Mouse (Mus musculus) E14TG2a.4 (cell line): Measurements from ENCODE around the gene Rtel1.

ENCODE experiments used
- H3K27me3 ChIP-seq: 2 replicates; pipeline ENCODE4 v1.6.1; 2014; ENCODE audit warnings: low read length, control low read depth; ENCODE audit not compliant: insufficient read depth
- H3K36me3 ChIP-seq: 2 replicates; pipeline ENCODE4 v1.6.1; 2014; ENCODE audit warnings: low read length, control low read depth; ENCODE audit not compliant: insufficient read depth
- H3K4me1 ChIP-seq: replicated peaks from 2 replicates; pipeline ENCODE4 v1.6.1; 2014; ENCODE audit warnings: low read depth, low read length, control low read depth
- H3K4me3 ChIP-seq: replicated peaks from 2 replicates; pipeline ENCODE4 v1.5.1; 2014; ENCODE audit warnings: mild to moderate bottlenecking, low read length
- H3K9me3 ChIP-seq: 2 replicates; pipeline ENCODE4 v1.6.1; 2014; ENCODE audit warnings: low read length, control low read depth
- CTCF ChIP-seq: conservative IDR thresholded peaks from 2 replicates; pipeline ENCODE4 v1.5.1; 2014; ENCODE audit warnings: low read length
- NANOG ChIP-seq: IDR thresholded peaks from 2 replicates; pipeline ENCODE4 v1.6.1; 2014; ENCODE audit warnings: borderline replicate concordance, low read length, mixed read lengths
- POU5F1 ChIP-seq: IDR thresholded peaks from 2 replicates; pipeline ENCODE4 v1.6.1; 2014; ENCODE audit warnings: low read length, borderline replicate concordance

Rtel1 gene

DNA sequence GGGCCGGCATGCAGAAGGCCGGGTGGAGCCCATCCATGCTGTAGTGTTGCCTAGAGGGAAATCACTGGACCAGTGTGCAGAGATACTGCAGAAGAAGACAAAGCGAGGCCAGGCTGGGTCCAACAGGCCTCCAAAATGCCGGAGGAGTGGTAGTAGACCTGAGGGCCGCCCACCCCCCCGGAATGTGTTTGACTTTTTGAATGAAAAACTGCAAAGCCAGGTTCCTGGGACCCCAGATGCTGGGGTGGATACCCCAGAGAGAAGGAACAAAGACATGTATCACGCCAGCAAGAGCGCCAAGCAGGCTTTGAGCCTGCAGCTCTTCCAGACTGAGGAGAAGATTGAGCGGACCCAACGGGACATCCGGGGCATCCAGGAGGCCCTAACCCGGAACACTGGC is 60.2 kb downstream of the Rtel1 start, which contains the start of gene Lime1:
Lime1 (plus strand) TSS at position 301 of the 400 bp plus-strand sequence.
- H3K36me3 ChIP-seq, result peaks cover 82% of the 10 kb centered on the region
- H3K4me1 ChIP-seq, result peaks cover 12% of the 10 kb centered on the region
- no peaks in the 10 kb centered on the region for H3K27me3 ChIP-seq
- TF ChIP-seq NANOG (no peak), POU5F1 (no peak), CTCF (no peak)
- H3K4me3 ChIP-seq, result no peak within 1 kb of the TSS
- H3K9me3 ChIP-seq, result no peaks in the 10 kb centered on the region

DNA sequence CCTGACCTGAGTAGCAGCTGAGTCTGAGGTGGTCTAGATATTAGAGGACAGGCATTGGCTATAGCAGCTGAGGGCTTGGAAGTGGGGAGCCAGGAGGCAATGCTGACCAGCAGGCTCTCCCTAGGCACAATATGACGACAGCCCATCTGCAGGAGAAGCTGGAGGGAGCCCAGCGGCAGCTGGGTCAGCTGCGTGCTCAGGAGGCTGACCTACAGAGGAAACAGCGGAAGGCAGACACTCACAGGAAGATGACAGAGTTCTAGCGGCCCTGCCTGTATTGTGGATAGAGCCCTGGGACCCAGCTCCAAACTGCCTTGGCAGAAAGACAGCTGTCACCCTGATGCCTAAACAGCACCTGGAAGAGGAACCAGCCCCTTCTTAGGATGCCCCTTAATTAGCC is 60.7 kb downstream of the Rtel1 start:
- Histone ChIP-seq H3K4me3 (no peak overlapping the region), H3K4me1 (peaks cover 17% of the 10 kb centered on the region), H3K36me3 (peaks cover 87% of the 10 kb centered on the region), H3K27me3 (no peaks in the 10 kb centered on the region), H3K9me3 (no peaks in the 10 kb centered on the region)
- TF ChIP-seq NANOG (no peak), CTCF (no peak), POU5F1 (no peak)

DNA sequence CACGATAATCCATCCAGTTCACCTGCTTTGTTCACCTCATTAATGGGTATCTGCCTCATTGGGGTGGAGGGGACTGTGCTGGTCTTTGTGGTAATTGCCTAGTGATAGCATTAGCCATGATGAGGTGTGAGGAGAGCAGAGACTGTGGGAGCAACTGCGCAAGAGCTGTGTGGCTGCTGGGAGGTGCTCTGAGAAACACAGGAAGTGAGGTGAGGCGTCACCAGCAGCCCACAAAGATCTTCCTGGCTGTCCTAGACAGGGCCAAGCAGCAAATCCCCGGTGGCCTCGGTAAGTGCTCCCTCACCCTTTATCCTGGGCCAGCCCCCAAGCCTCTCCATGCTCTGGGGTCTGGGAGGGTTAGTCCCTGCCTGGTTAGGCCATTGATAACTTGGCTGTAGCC is 61.6 kb downstream of the Rtel1 start:
- H3K36me3 ChIP-seq, result peaks cover 94% of the 10 kb centered on the region
- peaks cover 18% of the 10 kb centered on the region for H3K4me1 ChIP-seq
- no peaks in the 10 kb centered on the region for H3K27me3 ChIP-seq
- TF ChIP-seq CTCF (no peak), NANOG (no peak), POU5F1 (no peak)
- no peaks in the 10 kb centered on the region for H3K9me3 ChIP-seq
- H3K4me3 ChIP-seq, result no peak overlapping the region

DNA sequence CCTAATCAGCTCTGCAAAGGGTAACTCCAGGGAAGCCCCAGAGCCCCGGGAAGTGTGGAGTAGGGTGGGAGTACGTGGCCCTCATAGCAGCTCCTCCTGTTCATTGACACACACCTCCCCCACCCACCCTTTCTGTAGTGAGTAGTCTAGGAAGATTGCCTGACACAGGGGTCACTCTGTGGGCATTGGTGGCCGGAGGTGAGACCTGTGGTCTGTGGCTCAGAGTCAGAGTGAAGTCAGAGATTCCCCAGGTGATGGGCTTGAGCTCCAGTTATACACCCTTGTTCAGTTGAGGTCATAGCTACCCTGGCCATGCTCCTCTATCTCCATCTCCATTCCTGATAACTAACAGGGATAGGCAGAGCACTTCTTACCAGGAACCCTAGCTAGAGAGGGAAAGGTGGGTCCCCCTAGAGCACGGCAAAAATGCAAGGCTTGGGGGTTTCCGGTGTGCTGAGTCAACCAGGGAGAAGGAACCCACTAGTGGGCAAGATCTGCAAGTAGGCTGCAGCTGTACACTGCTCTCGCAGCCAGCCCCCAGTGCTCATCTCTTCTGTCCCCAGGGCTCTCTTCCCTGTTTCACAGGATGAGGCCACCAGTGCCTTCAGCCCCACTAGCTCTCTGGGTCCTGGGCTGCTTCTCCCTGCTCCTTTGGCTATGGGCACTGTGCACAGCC is 62.2 kb downstream of the Rtel1 start:
- H3K27me3 ChIP-seq, result no peaks in the 10 kb centered on the region
- H3K9me3 ChIP-seq, result no peaks in the 10 kb centered on the region
- peaks cover 95% of the 10 kb centered on the region for H3K36me3 ChIP-seq
- H3K4me3 ChIP-seq, result no peak overlapping the region
- H3K4me1 ChIP-seq, result peaks cover 18% of the 10 kb centered on the region
- no peak for TF ChIP-seq POU5F1
- TF ChIP-seq NANOG, result no peak
- no peak for TF ChIP-seq CTCF

DNA sequence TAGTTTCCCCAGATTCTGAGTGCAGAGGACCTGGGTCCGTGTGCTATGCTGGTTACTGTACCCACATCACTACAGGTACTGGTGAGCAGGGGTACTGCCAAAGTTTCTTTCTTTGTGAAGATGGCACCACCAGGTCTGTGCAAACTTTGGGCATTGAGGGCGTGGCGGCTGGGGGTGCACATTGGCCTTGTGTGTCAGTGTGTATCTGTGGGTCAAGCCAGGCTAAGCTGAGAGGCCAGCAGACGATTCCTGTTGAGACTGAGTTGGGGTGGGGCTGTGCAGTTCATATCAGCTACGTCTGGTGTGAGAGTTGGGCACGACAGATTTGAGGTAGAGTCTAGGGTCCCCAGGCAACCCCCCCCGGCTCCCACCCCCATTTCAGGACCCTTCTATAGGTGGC is 64.9 kb downstream of the Rtel1 start:
- Histone ChIP-seq H3K27me3 (no peaks in the 10 kb centered on the region), H3K9me3 (no peaks in the 10 kb centered on the region), H3K36me3 (peaks cover 79% of the 10 kb centered on the region), H3K4me1 (peaks cover 18% of the 10 kb centered on the region), H3K4me3 (no peak overlapping the region; the same call in 1 of the 2 replicates)
- TF ChIP-seq POU5F1, result no peak
- no peak for TF ChIP-seq CTCF
- TF ChIP-seq NANOG, result no peak

DNA sequence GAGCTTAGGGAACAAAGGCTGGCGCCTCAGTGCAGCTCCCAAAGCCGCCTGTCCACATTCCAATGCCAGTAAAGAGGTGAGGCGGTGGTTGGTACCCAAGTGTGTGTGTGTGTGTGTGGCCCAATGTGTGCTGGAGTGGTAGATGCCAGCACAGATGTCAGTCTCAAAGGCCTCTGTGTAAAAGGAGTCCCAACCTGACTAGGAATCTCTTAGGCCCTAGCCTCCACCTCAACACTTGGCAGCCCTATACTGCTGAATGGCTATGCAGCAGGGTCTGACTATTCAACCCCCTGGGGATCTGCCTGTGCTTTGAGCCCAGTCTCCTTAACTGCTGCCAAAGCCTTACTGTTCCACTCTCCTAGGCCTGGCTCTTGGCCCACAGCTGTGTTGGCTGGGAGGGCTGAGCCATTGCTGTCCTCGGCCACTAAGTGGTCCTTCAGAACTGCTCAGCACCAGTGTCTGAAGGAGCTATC is 65.4 kb downstream of the Rtel1 start:
- no peak for TF ChIP-seq CTCF
- TF ChIP-seq NANOG, result no peak
- TF ChIP-seq POU5F1, result no peak
- Histone ChIP-seq H3K36me3 (peaks cover 74% of the 10 kb centered on the region), H3K4me3 (no peak overlapping the region; the same call in 1 of the 2 replicates), H3K9me3 (no peaks in the 10 kb centered on the region), H3K27me3 (no peaks in the 10 kb centered on the region), H3K4me1 (peaks cover 18% of the 10 kb centered on the region)

DNA sequence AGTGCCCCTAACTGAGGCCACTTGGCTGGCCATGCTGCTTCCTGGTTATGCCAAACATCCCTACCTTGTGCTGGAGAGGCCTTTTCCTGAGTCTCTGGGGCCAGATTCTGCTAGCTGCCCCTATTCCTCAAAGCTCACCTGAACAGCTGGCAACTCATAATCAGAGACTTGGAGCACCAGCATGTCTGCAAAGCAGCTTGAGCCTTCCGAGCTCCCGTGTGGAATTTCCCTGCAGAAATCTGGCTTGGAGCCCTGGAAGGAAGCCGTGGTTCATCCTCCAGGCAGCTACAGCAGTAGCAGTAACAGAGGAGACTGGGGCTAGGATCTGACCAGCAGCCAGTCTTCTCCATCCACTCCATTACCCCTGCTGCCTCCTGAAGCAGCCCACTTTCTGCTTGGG is 66.3 kb downstream of the Rtel1 start:
- no peak overlapping the region for H3K4me3 ChIP-seq

DNA sequence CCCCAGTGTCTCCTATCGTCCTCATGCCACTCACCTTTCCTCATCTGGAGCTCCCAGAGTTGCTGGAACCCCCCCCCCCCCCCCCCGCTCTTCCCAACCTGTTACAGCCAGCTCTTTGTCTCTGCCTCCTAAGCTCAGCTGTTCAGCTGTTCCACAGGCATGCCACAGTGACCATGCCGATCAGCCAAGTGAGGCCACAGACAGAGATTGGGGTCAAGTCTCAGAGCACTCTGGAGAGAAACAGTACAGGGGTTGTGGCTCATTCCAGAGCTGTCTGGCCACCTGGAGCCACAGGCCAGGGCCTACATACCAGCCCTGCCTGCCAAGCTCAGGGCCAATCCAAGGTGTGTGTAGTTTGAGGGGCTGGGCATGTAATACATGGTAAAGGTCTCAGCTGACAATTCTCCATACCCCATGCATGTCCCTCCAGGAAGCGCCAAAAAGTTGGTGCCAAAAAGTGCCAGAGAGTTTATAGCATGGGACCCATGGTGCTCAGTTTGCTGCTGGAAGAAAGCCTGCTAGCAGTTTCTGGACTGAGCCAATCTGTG is 67.2 kb downstream of the Rtel1 start:
- H3K36me3 ChIP-seq, result peaks cover 56% of the 10 kb centered on the region
- no peak for TF ChIP-seq POU5F1
- peaks cover 18% of the 10 kb centered on the region for H3K4me1 ChIP-seq
- no peak overlapping the region for H3K4me3 ChIP-seq
- no peaks in the 10 kb centered on the region for H3K9me3 ChIP-seq
- no peaks in the 10 kb centered on the region for H3K27me3 ChIP-seq

More for the DNA sequence above, 66.3 kb downstream of the Rtel1 start:
- peaks cover 65% of the 10 kb centered on the region for H3K36me3 ChIP-seq
- H3K9me3 ChIP-seq, result no peaks in the 10 kb centered on the region
- TF ChIP-seq POU5F1, result no peak
- TF ChIP-seq CTCF, result no peak
- TF ChIP-seq NANOG, result no peak
- H3K4me1 ChIP-seq, result peaks cover 18% of the 10 kb centered on the region
- no peaks in the 10 kb centered on the region for H3K27me3 ChIP-seq

DNA sequence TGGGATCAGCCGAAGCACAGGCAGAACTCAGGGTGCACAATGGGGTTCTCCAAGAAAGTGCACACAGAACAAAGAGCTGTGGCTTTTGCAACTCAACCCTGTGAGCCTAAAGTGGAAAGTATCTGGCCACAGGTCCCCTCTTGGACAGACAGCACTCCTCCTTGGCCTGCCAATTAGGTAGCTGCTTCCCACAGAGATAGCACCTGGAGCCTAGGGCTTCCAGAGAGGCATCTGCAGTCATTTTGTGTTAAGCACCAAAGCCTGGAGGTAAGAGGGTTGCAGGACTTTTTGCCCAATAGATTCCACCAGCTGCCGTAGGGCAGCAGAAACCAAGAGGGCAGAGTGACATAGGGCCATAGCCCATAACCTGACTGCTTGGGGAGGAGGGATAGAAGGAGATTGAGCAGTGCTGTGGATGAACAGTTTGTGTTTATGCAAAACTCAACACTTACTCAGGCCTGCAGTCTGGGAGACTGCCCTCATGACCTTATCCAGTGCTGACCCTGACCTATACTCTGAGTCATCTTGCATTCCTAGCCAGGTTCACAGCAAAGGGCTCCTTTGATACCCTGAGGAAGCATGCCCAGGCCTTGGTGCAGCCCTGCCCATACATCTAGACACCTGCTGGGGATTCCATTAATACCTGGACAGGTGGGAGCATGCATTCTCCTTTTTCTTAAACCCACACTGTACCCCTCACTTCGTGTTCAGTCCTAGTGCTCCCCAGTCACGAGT is 70.8 kb downstream of the Rtel1 start:
- Histone ChIP-seq H3K9me3 (no peaks in the 10 kb centered on the region), H3K4me1 (peaks cover under 1% of the 10 kb centered on the region; the same call in 1 of the 2 replicates), H3K27me3 (no peaks in the 10 kb centered on the region), H3K4me3 (no peak overlapping the region), H3K36me3 (peaks cover 23% of the 10 kb centered on the region)
- no peak for TF ChIP-seq CTCF
